Mouse (Mus musculus) E14TG2a.4 (cell line): ENCODE measurements around the gene Smap1.

Experiments
- H3K27me3 ChIP-seq: 2 replicates; pipeline ENCODE4 v1.6.1; 2014; ENCODE audit warnings: low read length, control low read depth; ENCODE audit not compliant: insufficient read depth
- H3K36me3 ChIP-seq: 2 replicates; pipeline ENCODE4 v1.6.1; 2014; ENCODE audit warnings: low read length, control low read depth; ENCODE audit not compliant: insufficient read depth
- H3K4me1 ChIP-seq: replicated peaks from 2 replicates; pipeline ENCODE4 v1.6.1; 2014; ENCODE audit warnings: low read depth, low read length, control low read depth
- H3K4me3 ChIP-seq: replicated peaks from 2 replicates; pipeline ENCODE4 v1.5.1; 2014; ENCODE audit warnings: mild to moderate bottlenecking, low read length
- H3K9me3 ChIP-seq: 2 replicates; pipeline ENCODE4 v1.6.1; 2014; ENCODE audit warnings: low read length, control low read depth
- CTCF ChIP-seq: conservative IDR thresholded peaks from 2 replicates; pipeline ENCODE4 v1.5.1; 2014; ENCODE audit warnings: low read length
- NANOG ChIP-seq: IDR thresholded peaks from 2 replicates; pipeline ENCODE4 v1.6.1; 2014; ENCODE audit warnings: borderline replicate concordance, low read length, mixed read lengths
- POU5F1 ChIP-seq: IDR thresholded peaks from 2 replicates; pipeline ENCODE4 v1.6.1; 2014; ENCODE audit warnings: low read length, borderline replicate concordance

The Smap1 gene

DNA sequence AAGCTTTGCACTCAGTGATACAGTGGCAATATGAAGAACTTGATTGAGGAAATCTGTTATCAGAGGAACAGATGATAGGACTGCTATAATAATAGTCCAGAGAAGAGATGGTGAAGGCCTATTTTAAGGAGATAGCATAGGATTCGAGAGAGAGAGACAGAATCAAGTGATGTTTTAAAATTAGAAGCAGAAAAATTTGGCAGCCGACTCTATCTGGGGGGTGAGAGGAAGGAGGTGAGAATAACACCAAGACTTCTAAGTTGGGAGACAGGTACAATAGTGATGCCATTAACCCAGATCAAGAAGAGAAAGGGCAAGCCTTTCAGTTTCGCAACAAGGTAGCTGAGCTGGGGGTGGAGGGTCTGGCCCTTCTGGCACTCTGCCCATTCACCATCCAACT, 6.3 kb upstream of the Smap1 start:
- H3K9me3 ChIP-seq, result no peaks in the 10 kb centered on the region
- no peak overlapping the region for H3K4me3 ChIP-seq
- H3K27me3 ChIP-seq, result peaks cover 13% of the 10 kb centered on the region
- H3K36me3 ChIP-seq, result no peaks in the 10 kb centered on the region
- H3K4me1 ChIP-seq, result no peaks in the 10 kb centered on the region
- no peak for TF ChIP-seq CTCF
- TF ChIP-seq NANOG, result no peak
- TF ChIP-seq POU5F1, result no peak

DNA sequence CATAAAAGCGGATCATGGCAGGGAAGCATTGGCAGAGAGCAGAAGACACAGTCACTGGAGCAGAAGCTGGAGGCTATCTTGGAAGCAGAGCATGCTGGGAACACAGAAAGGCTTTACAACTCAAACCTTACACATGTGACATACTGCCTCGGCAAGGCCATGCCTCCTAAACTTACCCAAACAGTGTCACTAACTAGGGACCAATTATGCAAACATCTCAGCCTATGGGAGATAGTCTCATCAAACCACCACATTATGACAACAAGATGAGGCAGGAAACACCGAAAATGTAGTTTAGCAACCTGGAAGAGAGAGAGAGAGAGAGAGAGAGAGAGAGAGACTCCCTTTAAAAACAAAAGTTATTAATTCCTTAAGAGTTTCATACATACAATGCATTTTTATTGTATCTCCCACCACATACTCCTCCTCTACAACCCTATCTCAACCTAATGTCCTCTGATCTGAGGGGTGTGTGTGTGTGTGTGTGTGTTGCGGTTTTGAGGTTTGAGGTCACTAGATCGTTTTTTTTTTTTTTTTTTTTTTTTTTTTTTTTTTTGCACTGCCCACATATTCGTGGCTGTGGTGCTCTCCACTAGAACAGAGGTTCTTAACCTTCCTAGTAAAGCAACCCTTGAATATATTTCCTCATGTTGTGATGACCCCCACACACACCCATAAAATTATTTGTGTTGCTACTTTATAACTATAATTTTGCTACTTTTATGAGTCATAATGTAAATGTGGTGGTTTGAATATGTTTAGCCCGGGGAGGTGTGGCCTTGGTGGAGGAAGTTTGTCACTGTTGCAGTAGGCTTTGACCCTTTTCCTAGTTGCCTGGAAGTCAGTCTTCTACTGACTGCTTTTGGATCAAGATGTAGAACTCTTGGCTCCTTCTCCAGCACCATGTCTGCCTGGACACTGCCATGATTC, 1.9 kb upstream of the Smap1 start:
- TF ChIP-seq NANOG, result no peak
- no peak for TF ChIP-seq POU5F1
- no peak for TF ChIP-seq CTCF
- no peaks in the 10 kb centered on the region for H3K36me3 ChIP-seq

DNA sequence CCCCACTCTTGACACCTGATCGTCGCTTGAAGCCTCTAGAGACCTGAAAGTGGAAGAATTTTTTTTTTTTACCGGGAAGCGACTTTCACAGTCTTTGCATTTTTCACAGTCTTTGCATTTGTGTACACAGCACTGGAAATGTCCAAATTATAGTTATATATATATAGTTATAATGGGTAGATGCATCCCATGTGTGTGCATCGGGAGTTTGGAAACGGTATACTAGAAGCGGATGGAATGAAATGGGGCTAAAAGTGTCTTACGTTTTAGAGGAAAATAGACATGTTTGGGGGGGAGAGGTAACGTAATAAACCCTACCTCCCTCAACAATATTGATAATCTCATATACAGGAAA, 390 bp upstream of the Smap1 start:
- Histone ChIP-seq H3K27me3 (peaks cover 23% of the 10 kb centered on the region), H3K9me3 (no peaks in the 10 kb centered on the region; the same call in 1 of the 2 replicates), H3K36me3 (no peaks in the 10 kb centered on the region), H3K4me1 (peaks cover 14% of the 10 kb centered on the region), H3K4me3 (peak overlapping the region; percentile 89)
- no peak for TF ChIP-seq POU5F1

More for the DNA sequence above, 1.9 kb upstream of the Smap1 start:
- Histone ChIP-seq H3K4me3 (no peak overlapping the region), H3K27me3 (peaks cover 23% of the 10 kb centered on the region), H3K4me1 (peaks cover 11% of the 10 kb centered on the region; the same call in 1 of the 2 replicates), H3K9me3 (no peaks in the 10 kb centered on the region; the same call in 1 of the 2 replicates)

DNA sequence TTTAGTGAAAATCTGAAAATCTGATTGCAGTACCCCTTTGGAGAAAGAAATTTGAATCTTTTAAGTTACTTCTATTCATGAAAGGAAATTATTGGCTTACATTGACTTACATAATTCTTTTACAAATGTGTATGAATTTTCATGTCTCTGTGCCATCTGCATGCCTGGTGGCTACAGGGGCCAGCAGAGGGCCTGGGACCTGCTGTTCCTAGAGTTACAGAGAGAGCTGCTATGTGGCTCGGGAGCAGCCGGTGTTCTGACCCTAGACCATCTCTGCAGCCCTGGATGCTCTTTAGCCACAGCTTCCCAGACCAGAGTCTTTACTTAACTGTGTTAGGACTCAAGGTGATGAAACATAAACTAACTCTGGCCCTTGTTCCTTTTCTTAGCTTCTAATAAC, 1.8 kb downstream of the Smap1 start:
- Histone ChIP-seq H3K4me1 (peaks cover 14% of the 10 kb centered on the region), H3K36me3 (no peaks in the 10 kb centered on the region), H3K4me3 (no peak overlapping the region), H3K27me3 (peaks cover 19% of the 10 kb centered on the region), H3K9me3 (no peaks in the 10 kb centered on the region; the same call in 1 of the 2 replicates)
- TF ChIP-seq POU5F1 (no peak), NANOG (no peak)

DNA sequence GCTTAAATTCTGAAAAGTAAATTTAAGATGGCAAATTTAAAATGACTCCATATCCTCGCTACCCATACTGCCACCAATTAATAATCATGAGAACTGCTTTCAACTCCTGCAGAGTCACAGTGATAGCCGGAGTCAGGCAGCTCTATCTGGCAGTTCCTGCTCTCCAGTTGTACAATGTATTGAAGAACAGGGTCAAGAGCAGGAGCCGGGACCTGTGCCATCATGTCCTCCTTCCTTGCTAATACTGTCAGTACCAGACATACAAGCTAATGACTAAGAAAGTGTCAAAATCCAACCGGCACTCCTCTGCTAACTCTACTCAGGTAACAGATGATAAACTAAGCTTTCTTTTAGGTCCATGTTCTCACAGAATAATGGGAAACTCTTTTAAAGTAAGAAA, 3.0 kb downstream of the Smap1 start:
- Histone ChIP-seq H3K27me3 (peaks cover 15% of the 10 kb centered on the region), H3K4me3 (no peak overlapping the region), H3K4me1 (peaks cover 14% of the 10 kb centered on the region), H3K36me3 (no peaks in the 10 kb centered on the region), H3K9me3 (no peaks in the 10 kb centered on the region; the same call in 1 of the 2 replicates)
- TF ChIP-seq CTCF (no peak), POU5F1 (no peak), NANOG (no peak)

DNA sequence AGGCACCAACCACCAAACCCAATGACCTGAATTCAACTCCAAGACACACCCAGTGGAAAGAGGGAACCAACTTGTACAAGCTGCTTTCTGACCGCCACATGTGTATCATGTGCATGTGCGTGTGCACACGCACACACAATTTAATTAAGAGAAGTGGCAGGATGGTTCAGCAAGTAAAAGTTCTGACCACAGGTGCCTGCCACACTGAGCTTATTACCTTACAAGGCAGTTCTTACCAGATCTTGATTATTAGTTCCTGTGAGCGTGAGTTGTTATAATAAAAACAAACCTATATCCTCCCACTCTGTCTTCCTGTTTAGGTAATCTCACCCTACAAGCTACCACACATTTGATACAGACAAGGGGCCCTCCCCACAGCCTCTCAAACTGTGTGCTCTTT, 6.6 kb downstream of the Smap1 start:
- TF ChIP-seq POU5F1 (no peak), NANOG (no peak), CTCF (no peak)
- no peaks in the 10 kb centered on the region for H3K36me3 ChIP-seq
- no peaks in the 10 kb centered on the region for H3K9me3 ChIP-seq
- H3K27me3 ChIP-seq, result no peaks in the 10 kb centered on the region
- no peak overlapping the region for H3K4me3 ChIP-seq
- H3K4me1 ChIP-seq, result peaks cover 5% of the 10 kb centered on the region; the same call in 1 of the 2 replicates

DNA sequence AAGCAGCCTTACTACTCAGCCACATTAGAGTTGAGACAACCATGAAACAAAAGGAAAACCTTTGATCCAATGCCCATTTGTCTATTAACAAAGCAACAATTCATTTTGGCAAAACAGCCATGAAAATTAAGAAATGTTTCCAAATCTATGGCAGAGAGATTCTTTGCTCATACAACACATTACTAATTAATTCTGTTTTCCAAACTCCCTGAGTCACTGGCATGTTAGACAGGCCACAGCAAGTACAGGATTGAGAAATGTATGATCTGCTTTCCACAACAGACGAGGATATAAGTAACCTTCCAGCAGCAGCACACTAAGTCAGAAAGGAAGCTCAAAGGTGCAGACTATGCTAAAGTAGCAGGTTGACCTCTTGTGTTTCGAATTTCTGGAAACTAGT, 9.1 kb downstream of the Smap1 start:
- no peak for TF ChIP-seq NANOG
- TF ChIP-seq POU5F1, result no peak
- TF ChIP-seq CTCF, result no peak
- Histone ChIP-seq H3K4me1 (no peaks in the 10 kb centered on the region; the same call in 1 of the 2 replicates), H3K9me3 (no peaks in the 10 kb centered on the region), H3K27me3 (no peaks in the 10 kb centered on the region), H3K36me3 (no peaks in the 10 kb centered on the region), H3K4me3 (no peak overlapping the region)

DNA sequence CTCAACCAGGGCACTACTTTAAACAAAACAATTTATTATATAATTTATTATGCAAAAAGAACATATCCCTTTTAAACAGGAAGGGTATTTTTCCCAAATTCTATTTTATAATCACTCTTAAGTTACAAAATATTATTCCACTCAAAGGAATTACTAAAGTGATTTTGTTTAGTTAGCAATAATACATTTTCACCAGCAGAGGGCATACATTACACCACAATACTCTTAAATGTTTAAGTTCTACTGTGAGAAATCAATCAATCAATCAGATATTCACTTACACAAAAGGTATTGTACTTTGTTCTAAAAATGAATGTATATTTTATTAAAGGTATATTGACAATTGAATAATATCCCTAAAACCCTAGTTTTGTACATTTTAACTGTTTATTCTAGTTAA, 16.0 kb downstream of the Smap1 start:
- H3K9me3 ChIP-seq, result no peaks in the 10 kb centered on the region
- no peak overlapping the region for H3K4me3 ChIP-seq
- TF ChIP-seq NANOG (no peak), CTCF (peak; percentile 55)
- no peaks in the 10 kb centered on the region for H3K27me3 ChIP-seq
- H3K4me1 ChIP-seq, result peaks cover 9% of the 10 kb centered on the region
- no peaks in the 10 kb centered on the region for H3K36me3 ChIP-seq

DNA sequence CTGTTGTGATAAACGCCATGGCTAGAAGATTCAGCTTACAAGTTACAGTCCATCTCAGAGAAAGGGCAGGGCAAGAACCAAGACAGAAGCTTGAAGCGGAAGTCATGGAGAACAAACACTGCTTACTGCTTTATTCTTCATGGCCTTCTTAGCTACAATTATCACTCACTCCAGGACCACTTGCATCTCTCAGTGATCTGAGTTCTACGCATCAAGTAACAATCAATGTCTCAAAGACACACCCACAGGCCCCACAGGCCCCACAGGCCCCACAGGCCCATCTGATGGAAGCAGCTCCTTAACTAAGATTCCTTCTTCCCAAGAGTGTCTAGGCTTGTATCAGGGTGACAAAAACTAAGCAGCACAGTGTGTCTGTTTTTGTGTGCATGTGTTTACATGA, 18.8 kb downstream of the Smap1 start:
- no peaks in the 10 kb centered on the region for H3K36me3 ChIP-seq
- no peaks in the 10 kb centered on the region for H3K9me3 ChIP-seq
- no peak overlapping the region for H3K4me3 ChIP-seq
- no peaks in the 10 kb centered on the region for H3K27me3 ChIP-seq
- peaks cover 9% of the 10 kb centered on the region for H3K4me1 ChIP-seq
- TF ChIP-seq POU5F1 (no peak), NANOG (peak; percentile 70; the same call in 1 of the 2 replicates), CTCF (no peak)
